Mouse (Mus musculus) embryo, embryonic 10.5 days (tissue): Measurements from ENCODE around the gene Grik5.
A peak's percentile ranks its signal among the peaks of the same experiment; 100 is the strongest.

Source experiments
- DNase-seq: peaks from one replicate; pipeline ENCODE4 v3.0.0-alpha.2; 2015; ENCODE audit warnings: low spot score

Grik5 gene

GRCm38 (mm10) chr7:25071979-25072715, at the start of gene Grik5, which contains the start of gene Zfp574:
Gene Grik5 (minus strand): TSS chr7:25072346.
Gene Zfp574 (plus strand): TSS chr7:25072567.
- DNase-seq, result peak; percentile 26

GRCm38 (mm10) chr7:25121240-25121786, 49.2 kb upstream of the Grik5 start:
- no peak for DNase-seq

GRCm38 (mm10) chr7:25120061-25120834, 48.1 kb upstream of the Grik5 start:
- DNase-seq, result no peak

GRCm38 (mm10) chr7:25112956-25113603, 40.9 kb upstream of the Grik5 start:
- DNase-seq, result no peak

GRCm38 (mm10) chr7:25112178-25112955, 40.2 kb upstream of the Grik5 start:
- no peak for DNase-seq

GRCm38 (mm10) chr7:25110336-25110735, 38.2 kb upstream of the Grik5 start:
- DNase-seq, result no peak

GRCm38 (mm10) chr7:25109355-25109754, 37.2 kb upstream of the Grik5 start:
- no peak for DNase-seq

GRCm38 (mm10) chr7:25106790-25107502, 34.8 kb upstream of the Grik5 start:
- DNase-seq, result no peak

- DNase-seq, result peak; percentile 93
Measured at GRCm38 (mm10) chr7:25105411-25106160, 33.4 kb upstream of the Grik5 start.

- DNase-seq, result no peak
Measured at GRCm38 (mm10) chr7:25099581-25099980, 27.4 kb upstream of the Grik5 start.

- no peak for DNase-seq
Measured at GRCm38 (mm10) chr7:25098169-25098568, 26.0 kb upstream of the Grik5 start.

GRCm38 (mm10) chr7:25089875-25090274, 17.7 kb upstream of the Grik5 start:
- DNase-seq, result peak; percentile 39

GRCm38 (mm10) chr7:25088968-25089367, 16.8 kb upstream of the Grik5 start:
- DNase-seq, result no peak

- DNase-seq, result peak; percentile 79
Measured at GRCm38 (mm10) chr7:25088531-25088930, 16.4 kb upstream of the Grik5 start.

- peak; percentile 38 for DNase-seq
Measured at GRCm38 (mm10) chr7:25087972-25088371, 15.8 kb upstream of the Grik5 start.

GRCm38 (mm10) chr7:25087256-25087912, 15.2 kb upstream of the Grik5 start:
- peak; percentile 6 for DNase-seq

- peak; percentile 17 for DNase-seq
Measured at GRCm38 (mm10) chr7:25086656-25087055, 14.5 kb upstream of the Grik5 start.

GRCm38 (mm10) chr7:25084621-25085020, 12.5 kb upstream of the Grik5 start:
- no peak for DNase-seq

- DNase-seq, result peak; percentile 64
Measured at GRCm38 (mm10) chr7:25082510-25082909, 10.4 kb upstream of the Grik5 start.

- no peak for DNase-seq
Measured at GRCm38 (mm10) chr7:25080431-25080830, 8.3 kb upstream of the Grik5 start.
